Mouse (Mus musculus) CH12.LX (cell line): ENCODE data around the gene Gch1.

Source experiments
- CTCF ChIP-seq, 2 experiments: IDR thresholded peaks in 1 of 2; conservative IDR thresholded peaks in 1 of 2; 2 replicates each; pipeline ENCODE4 v1.5.1; 2011 to 2012; ENCODE audit warnings: low read depth in 2 of 2, low read length in 2 of 2, improper control_type of control experiment in 1 of 2, inconsistent platforms in 1 of 2, mild to moderate bottlenecking in 1 of 2, moderate library complexity in 1 of 2
- E2F4 ChIP-seq: IDR thresholded peaks from 2 replicates; pipeline ENCODE4 v1.6.1; 2011; ENCODE audit warnings: low read depth, low read length, improper control_type of control experiment; ENCODE audit not compliant: insufficient replicate concordance
- ELF1 ChIP-seq: IDR thresholded peaks from 2 replicates; pipeline ENCODE4 v1.6.1; 2014; ENCODE audit warnings: low read depth, mild to moderate bottlenecking, inconsistent platforms, low read length, improper control_type of control experiment
- NRF1 ChIP-seq: IDR thresholded peaks from 2 replicates; pipeline ENCODE4 v1.6.1; 2014; ENCODE audit warnings: low read depth, mild to moderate bottlenecking, inconsistent platforms, low read length, improper control_type of control experiment, moderate library complexity
- POLR2AphosphoS2 ChIP-seq: IDR thresholded peaks from 2 replicates; pipeline ENCODE4 v1.6.1; 2011; ENCODE audit warnings: low read depth, low read length, improper control_type of control experiment
- ZC3H11A ChIP-seq: IDR thresholded peaks from 2 replicates; pipeline ENCODE4 v1.6.1; 2012; ENCODE audit warnings: low read depth, mild to moderate bottlenecking, inconsistent platforms, low read length, improper control_type of control experiment

DNA sequence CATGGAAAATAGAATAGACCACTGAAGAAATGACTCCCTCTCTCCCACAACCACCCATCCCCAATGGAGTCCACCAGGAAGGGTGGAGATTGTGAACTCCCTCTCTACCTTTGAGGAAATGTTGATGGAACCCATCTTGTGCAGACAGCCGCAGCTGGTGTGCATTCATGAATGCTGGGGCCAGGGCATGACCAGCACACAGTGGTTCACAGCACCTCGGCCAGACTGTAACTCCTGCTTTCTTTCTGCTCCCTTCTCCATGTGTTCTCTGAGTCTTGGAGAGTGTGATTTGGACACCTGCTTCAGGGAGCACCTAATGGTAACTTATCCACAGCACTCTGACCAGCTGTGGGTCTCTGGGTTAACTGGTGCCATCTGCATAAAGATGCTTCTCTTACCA, 27.3 kb upstream of the Gch1 start:
- no peak for TF ChIP-seq E2F4
- TF ChIP-seq ELF1, result no peak
- TF ChIP-seq POLR2AphosphoS2, result no peak
- TF ChIP-seq CTCF (conservative IDR thresholded peaks at IDR 0.05 in 1 of 2, IDR thresholded peaks at IDR 0.05 in 1 of 2; ENCODE audit: low read depth in 2 of 2, low read length in 2 of 2), result no peak
- TF ChIP-seq NRF1, result no peak
- TF ChIP-seq ZC3H11A, result no peak
